Mouse (Mus musculus) forebrain, embryonic 15.5 days (tissue): ENCODE measurements at regions not wholly inside any gene's neighbourhood (a gene's known extent, or its start where the extent isn't known, plus 50 kb on each side); places are given as distances from the start of the nearest gene placed in this dataset.

Experiments used
- ATAC-seq: fragments of 200-750 bp; cut with Nextera tagmentation; replicated peaks from 2 replicates; pipeline ENCODE4 v1.8.0; 2017; ENCODE audit warnings: mild to moderate bottlenecking, moderate TSS enrichment, moderate library complexity
- H3K27ac ChIP-seq: fragments of 300-500 bp; sonication (generic); replicated peaks from 2 replicates; pipeline ENCODE4 v1.5.1; 2015; ENCODE audit warnings: mild to moderate bottlenecking, inconsistent platforms
- H3K27me3 ChIP-seq: fragments of 300-500 bp; sonication (generic); 2 replicates; pipeline ENCODE4 v1.6.1; 2015; ENCODE audit warnings: inconsistent platforms
- H3K36me3 ChIP-seq: fragments of 300-500 bp; sonication (generic); 2 replicates; pipeline ENCODE4 v1.6.1; 2015; ENCODE audit warnings: mild to moderate bottlenecking, inconsistent platforms
- H3K4me1 ChIP-seq: fragments of 300-500 bp; sonication (generic); 2 replicates; pipeline ENCODE4 v1.6.1; 2015; ENCODE audit warnings: inconsistent platforms
- H3K4me2 ChIP-seq: fragments of 300-500 bp; sonication (generic); replicated peaks from 2 replicates; pipeline ENCODE4 v1.6.1; 2015; ENCODE audit warnings: mild to moderate bottlenecking, inconsistent platforms
- H3K4me3 ChIP-seq: fragments of 300-500 bp; sonication (generic); 2 replicates; pipeline ENCODE4 v1.5.1; 2015; ENCODE audit warnings: mild to moderate bottlenecking, inconsistent platforms
- H3K9ac ChIP-seq: fragments of 300-500 bp; sonication (generic); replicated peaks from 2 replicates; pipeline ENCODE4 v1.6.1; 2015; ENCODE audit warnings: mild to moderate bottlenecking, inconsistent platforms
- H3K9me3 ChIP-seq: fragments of 300-500 bp; sonication (generic); 2 replicates; pipeline ENCODE4 v1.6.1; 2016; ENCODE audit warnings: inconsistent platforms
- WGBS: fragments of 180-500 bp; shearing (Covaris S2); methylation state at CpG from one replicate; pipeline ENCODE4 v1.1.7; 2015; ENCODE audit warnings: mixed read lengths; 5-methylcytosine and 5-hydroxymethylcytosine counted together

DNA sequence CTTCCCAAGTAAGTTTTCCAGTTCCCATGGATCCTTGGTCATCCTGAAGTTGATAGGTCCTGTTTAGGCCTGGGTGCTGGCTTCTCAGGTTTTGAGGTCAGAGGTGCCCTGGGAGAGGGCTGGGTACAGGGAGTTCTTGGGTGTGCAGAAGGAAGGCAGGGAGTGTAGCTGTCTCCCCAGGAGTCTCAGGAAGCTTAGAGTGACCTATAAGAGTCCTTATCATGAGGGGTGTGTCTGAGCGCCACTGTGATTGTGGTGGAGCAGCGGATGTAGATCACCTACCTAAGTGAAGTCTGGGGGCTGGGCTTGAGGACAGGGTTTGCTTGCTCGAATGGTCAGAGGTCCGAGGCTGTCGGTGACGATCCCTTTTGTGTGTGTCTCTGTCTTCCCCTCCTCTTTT lies 148.8 kb upstream of the Pitx1 start:
- H3K4me2 ChIP-seq, result no peak overlapping the region
- WGBS, result 42% methylated on average over 6 of the region's 6 CpGs
- H3K27me3 ChIP-seq, result peaks cover 14% of the 10 kb centered on the region; the same call in 1 of the 2 replicates
- peaks cover 12% of the 10 kb centered on the region for H3K4me1 ChIP-seq
- H3K9ac ChIP-seq, result no peak overlapping the region
- no peak for ATAC-seq
- H3K36me3 ChIP-seq, result no peaks in the 10 kb centered on the region
- no peak overlapping the region for H3K27ac ChIP-seq
- no peak overlapping the region for H3K4me3 ChIP-seq
- H3K9me3 ChIP-seq, result no peaks in the 10 kb centered on the region

DNA sequence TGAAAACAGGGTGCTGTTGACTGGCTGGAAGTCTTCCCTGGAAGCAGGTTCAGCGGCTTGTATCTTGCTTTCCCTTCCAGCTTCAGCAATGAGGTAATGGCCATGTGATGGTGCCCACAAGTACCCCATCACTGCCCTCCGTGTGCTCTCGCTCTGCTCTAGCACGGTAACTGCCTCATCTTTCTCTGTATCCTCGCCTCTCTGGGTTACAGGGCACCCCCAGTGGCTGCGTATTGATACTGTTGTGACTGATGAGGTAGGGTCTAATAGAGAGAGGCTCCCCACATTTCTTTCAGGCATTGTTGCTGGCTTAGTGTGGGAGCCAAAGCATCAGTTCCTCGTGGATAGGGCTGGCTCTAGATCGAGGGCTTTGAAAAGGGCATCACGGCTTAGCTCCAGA lies 147.9 kb upstream of the Pitx1 start:
- H3K27ac ChIP-seq, result no peak overlapping the region
- no peak overlapping the region for H3K4me2 ChIP-seq
- no peak overlapping the region for H3K9ac ChIP-seq
- H3K4me1 ChIP-seq, result peaks cover 6% of the 10 kb centered on the region; the same call in 1 of the 2 replicates
- H3K27me3 ChIP-seq, result peaks cover 18% of the 10 kb centered on the region; the same call in 1 of the 2 replicates
- no peak overlapping the region for H3K4me3 ChIP-seq
- WGBS, result 35% methylated on average over 9 of the region's 9 CpGs
- no peaks in the 10 kb centered on the region for H3K36me3 ChIP-seq
- no peaks in the 10 kb centered on the region for H3K9me3 ChIP-seq
- no peak for ATAC-seq

DNA sequence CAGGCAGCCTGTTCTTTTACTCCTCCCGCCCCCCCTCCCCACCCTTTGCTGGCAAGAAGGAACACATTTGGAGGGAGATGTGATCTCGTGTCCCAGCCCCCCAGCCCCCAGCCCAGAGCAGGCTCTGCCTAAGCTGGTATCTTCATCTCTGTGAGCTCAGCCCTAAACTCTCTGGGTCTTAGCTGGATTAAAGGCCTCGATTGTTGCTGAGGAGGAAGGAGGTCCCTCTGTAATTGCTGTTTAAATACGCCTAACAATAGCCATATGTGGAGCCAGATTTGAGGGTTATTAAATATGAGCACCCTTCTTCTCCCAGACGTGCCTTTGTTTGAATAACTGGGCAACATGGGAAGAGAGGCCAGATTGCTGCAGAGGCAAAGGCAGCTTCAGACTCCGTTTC lies 145.0 kb upstream of the Pitx1 start:
- Histone ChIP-seq H3K9me3 (no peaks in the 10 kb centered on the region), H3K27me3 (peaks cover 18% of the 10 kb centered on the region; the same call in 1 of the 2 replicates), H3K9ac (no peak overlapping the region), H3K4me2 (no peak overlapping the region), H3K36me3 (no peaks in the 10 kb centered on the region), H3K4me3 (no peak overlapping the region), H3K4me1 (peaks cover 6% of the 10 kb centered on the region; the same call in 1 of the 2 replicates), H3K27ac (no peak overlapping the region)
- 50% methylated on average over 6 of the region's 6 CpGs for WGBS
- ATAC-seq, result no peak

DNA sequence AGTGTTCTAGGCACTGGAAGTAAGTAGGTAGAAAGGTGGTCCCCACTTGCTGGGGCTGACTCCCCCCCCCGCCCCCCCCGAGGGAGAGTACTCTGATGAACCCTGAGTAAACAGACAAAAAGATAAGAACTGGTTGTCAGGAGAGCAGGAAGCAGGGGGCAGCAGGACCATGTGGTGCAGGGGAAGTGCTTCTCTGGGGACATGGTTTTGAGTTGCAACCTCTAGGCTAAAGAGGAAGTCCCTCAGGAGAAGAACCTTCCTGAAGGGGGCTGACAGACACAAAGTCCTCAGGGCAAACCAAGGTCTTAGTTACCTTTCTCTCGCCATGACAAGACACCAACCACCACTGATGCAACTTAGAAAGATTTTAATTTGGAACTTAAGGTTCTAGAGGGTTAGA lies 141.9 kb upstream of the Pitx1 start:
- H3K36me3 ChIP-seq, result no peaks in the 10 kb centered on the region
- no peak overlapping the region for H3K4me2 ChIP-seq
- no peak for ATAC-seq
- no peak overlapping the region for H3K9ac ChIP-seq
- peaks cover 9% of the 10 kb centered on the region; the same call in 1 of the 2 replicates for H3K27me3 ChIP-seq
- no peak overlapping the region for H3K4me3 ChIP-seq
- H3K27ac ChIP-seq, result no peak overlapping the region
- H3K9me3 ChIP-seq, result no peaks in the 10 kb centered on the region
- H3K4me1 ChIP-seq, result no peaks in the 10 kb centered on the region
- WGBS, result 90% methylated on average over 3 of the region's 3 CpGs

DNA sequence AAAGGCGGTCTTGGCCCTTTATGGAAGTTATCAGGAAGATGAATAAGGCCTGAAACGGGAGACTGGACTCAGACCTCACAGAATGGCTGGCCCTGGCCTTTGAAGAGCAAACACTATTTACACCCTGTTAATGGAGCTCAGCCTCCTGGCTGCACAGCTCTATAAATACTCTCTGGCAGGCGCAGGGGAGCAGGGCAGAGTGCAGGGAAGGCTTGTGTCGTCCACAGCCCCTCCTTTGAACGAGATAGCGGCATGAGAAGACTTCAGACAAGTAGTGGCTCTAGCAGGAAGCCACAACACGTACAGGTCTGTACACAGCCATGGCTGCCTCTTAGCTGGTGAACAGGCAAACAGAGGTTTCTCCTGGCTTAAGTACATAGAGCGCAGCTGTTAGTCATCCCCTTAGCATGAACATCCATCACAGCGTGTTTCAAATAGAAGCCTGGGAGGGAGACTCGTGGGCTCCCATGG lies 141.0 kb upstream of the Pitx1 start:
- WGBS, result 57% methylated on average over 10 of the region's 10 CpGs
- Histone ChIP-seq H3K4me1 (no peaks in the 10 kb centered on the region), H3K4me2 (no peak overlapping the region), H3K27me3 (0 out of 2 replicates have a peak, but pooled peaks cover 4% of the 10 kb centered on the region), H3K27ac (no peak overlapping the region), H3K36me3 (no peaks in the 10 kb centered on the region), H3K9ac (no peak overlapping the region), H3K4me3 (no peak overlapping the region), H3K9me3 (no peaks in the 10 kb centered on the region)
- no peak for ATAC-seq

DNA sequence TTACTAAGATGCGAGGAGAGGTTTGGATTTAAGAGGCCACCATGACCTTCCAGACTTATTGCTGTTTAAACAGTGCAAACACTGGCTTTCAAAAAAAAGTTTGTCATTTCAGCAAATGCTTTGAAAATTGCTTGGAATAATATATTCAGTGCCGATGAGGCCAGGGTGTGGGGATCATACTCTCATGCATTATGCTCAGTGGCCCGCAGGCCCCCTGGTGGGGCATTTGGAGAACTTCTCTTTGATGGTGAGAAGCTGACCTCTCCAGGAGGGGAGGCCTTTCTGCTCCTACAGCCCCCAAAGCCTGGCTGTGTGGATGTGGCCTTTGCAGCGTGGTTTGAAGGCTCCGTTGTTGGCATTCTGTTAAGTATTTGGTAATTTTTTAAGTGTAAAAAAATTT lies 138.1 kb upstream of the Pitx1 start:
- no peak overlapping the region for H3K4me3 ChIP-seq

DNA sequence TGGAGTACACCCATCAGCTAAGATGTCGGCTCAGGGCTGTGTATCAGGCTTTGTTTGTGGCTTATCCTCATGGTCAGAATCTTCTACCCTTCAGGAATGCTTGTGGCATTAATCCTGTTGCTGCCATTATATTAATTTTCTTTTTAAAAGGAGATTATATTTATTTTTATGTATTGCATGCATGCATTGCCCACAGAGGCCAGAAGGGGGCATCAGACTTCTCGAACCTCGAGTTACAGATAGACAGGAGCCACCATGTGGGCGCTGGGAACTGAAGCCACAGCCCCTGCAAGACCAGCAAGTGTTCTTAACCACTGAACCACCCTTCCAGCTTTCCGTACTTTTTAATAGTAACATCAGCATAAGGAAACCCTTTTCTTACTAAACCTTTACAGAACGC lies 134.7 kb upstream of the Pitx1 start:
- no peak overlapping the region for H3K4me3 ChIP-seq
- 85% methylated on average over 6 of the region's 6 CpGs for WGBS
- ATAC-seq, result no peak
- no peaks in the 10 kb centered on the region for H3K27me3 ChIP-seq
- H3K4me1 ChIP-seq, result no peaks in the 10 kb centered on the region
- no peaks in the 10 kb centered on the region for H3K36me3 ChIP-seq
- H3K9ac ChIP-seq, result no peak overlapping the region
- H3K27ac ChIP-seq, result no peak overlapping the region
- H3K9me3 ChIP-seq, result no peaks in the 10 kb centered on the region
- H3K4me2 ChIP-seq, result no peak overlapping the region

More for the DNA sequence above, 138.1 kb upstream of the Pitx1 start:
- H3K4me1 ChIP-seq, result no peaks in the 10 kb centered on the region
- no peak for ATAC-seq
- H3K9me3 ChIP-seq, result no peaks in the 10 kb centered on the region
- no peak overlapping the region for H3K9ac ChIP-seq
- H3K4me2 ChIP-seq, result no peak overlapping the region
- H3K27ac ChIP-seq, result no peak overlapping the region
- 0 out of 2 replicates have a peak, but pooled peaks cover 2% of the 10 kb centered on the region for H3K27me3 ChIP-seq
- no peaks in the 10 kb centered on the region for H3K36me3 ChIP-seq
- WGBS, result 45% methylated on average over 5 of the region's 5 CpGs

DNA sequence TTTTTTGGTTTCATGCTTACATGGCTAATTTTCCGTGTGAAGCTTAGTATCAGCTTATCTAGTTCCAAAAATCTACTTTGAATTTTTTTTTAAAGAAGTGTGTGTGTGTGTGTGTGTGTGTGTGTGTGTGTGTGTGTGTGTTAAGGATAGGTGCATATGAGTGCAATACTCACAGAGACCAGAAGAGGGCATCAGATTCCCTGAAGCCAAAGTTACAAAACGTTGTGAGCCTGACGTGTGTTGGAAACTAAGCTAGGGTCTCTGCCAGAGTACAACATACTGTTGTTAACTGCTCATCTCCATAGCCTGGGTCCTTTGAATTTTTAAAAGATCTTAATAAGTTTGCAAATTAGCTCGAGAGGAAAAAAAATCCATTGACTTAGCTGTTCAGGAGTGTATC lies 133.5 kb upstream of the Pitx1 start:
- Histone ChIP-seq H3K4me3 (no peak overlapping the region), H3K4me1 (no peaks in the 10 kb centered on the region), H3K36me3 (no peaks in the 10 kb centered on the region), H3K9ac (no peak overlapping the region), H3K27me3 (no peaks in the 10 kb centered on the region), H3K4me2 (no peak overlapping the region), H3K27ac (no peak overlapping the region), H3K9me3 (no peaks in the 10 kb centered on the region)
- no peak for ATAC-seq
- 86% methylated on average over 4 of the region's 4 CpGs for WGBS

DNA sequence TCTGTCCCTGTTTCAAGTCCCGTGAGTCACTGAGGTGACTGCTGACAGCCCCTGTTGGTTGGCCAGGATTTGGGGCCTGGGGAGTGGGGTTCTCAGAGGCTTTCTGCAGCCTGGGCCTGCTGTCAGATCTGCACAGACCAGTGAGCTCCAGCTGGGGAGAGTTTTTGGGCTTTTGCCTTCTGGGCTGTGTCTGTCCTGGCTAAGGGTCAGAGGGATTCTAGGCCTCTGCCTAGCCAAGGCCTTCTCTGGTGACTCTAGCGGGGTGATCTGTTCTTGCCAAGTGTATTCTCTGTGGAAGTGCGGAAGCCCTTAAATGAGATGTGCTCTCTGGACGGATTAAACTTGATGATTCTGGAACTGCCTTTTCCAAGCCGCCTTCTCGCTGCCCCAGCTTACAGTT lies 131.2 kb upstream of the Pitx1 start:
- no peak overlapping the region for H3K4me3 ChIP-seq
- no peak for ATAC-seq
- no peaks in the 10 kb centered on the region for H3K9me3 ChIP-seq
- H3K4me2 ChIP-seq, result no peak overlapping the region
- H3K27me3 ChIP-seq, result peaks cover 16% of the 10 kb centered on the region
- H3K36me3 ChIP-seq, result no peaks in the 10 kb centered on the region
- 79% methylated on average over 6 of the region's 6 CpGs for WGBS
- peaks cover 13% of the 10 kb centered on the region for H3K4me1 ChIP-seq
- no peak overlapping the region for H3K27ac ChIP-seq
- no peak overlapping the region for H3K9ac ChIP-seq

DNA sequence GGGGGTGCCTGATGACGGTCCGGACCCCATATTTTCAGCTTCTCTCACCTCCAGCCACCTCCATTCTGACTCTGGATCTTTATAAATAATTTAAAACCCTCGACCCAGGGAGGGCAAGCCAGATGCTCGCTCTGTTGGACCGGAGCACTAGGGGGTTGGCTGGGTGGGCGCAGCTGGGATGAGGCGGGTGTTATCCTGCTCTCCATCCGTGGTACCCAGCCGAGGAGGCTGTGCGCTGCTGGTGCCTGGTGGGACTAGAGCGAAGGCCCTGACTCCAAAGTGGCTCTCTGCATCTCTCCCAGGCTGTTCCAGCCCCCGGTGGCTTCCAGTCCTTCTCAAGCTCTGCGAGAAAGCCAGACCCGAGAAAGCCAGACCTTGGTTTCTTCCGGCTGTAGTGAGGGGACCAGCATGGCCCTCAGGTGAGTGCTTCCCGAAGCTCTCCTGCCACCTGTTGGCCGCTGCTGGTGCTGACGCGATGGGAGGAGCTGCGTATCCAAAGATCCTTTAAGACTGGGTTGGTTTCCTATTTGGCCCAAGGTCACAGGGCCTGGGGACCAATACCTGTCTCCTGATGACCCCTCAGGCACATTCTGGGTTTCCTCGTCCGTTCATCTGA lies 127.1 kb upstream of the Pitx1 start:
- Histone ChIP-seq H3K27ac (no peak overlapping the region), H3K9me3 (no peaks in the 10 kb centered on the region), H3K4me3 (peak overlapping the region; percentile 34), H3K27me3 (peaks cover 33% of the 10 kb centered on the region), H3K4me1 (peaks cover 14% of the 10 kb centered on the region), H3K9ac (peak overlapping the region; percentile 22; the same call in 1 of the 2 replicates), H3K36me3 (no peaks in the 10 kb centered on the region), H3K4me2 (peak overlapping the region; percentile 51)
- peak; percentile 83 for ATAC-seq
- 3% methylated on average over 22 of the region's 22 CpGs for WGBS

DNA sequence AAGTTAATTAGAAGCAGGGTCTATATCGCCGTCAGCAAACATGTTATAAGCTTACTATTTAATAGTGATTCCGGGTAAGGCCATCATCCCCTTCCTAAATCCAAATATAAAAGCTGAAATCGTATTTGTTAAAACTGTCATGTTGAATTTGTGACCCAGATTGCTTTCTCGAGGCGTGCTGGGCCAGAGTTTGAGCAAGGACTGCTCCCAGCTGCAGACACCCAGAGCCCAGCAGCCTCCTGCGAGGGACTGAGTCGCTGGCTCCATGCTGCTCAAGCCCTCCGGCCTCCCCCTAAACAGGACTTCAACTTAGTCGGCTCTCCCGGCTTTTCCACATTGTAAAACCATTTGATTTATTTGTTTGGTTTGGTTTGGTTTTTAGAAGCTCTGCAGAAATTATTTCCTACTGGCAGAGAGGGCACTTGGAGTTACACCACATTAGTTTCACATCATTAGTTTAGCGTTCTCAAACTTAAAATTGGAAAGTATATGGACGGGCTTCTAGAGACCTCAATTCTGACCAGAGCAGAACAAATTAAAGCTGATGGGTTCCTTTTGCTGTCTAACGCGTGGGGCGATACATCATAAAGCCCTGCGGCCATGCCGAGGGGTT lies 126.4 kb upstream of the Pitx1 start:
- Histone ChIP-seq H3K4me2 (peak overlapping the region; percentile 51; the same call in 1 of the 2 replicates), H3K9me3 (no peaks in the 10 kb centered on the region), H3K4me3 (0 out of 2 replicates have a peak overlapping the region, but pooled peaks have one; percentile 34), H3K9ac (no peak overlapping the region), H3K27ac (no peak overlapping the region), H3K27me3 (peaks cover 33% of the 10 kb centered on the region), H3K4me1 (peaks cover 14% of the 10 kb centered on the region), H3K36me3 (no peaks in the 10 kb centered on the region)
- 14% methylated on average over 18 of the region's 18 CpGs for WGBS
- no peak for ATAC-seq

DNA sequence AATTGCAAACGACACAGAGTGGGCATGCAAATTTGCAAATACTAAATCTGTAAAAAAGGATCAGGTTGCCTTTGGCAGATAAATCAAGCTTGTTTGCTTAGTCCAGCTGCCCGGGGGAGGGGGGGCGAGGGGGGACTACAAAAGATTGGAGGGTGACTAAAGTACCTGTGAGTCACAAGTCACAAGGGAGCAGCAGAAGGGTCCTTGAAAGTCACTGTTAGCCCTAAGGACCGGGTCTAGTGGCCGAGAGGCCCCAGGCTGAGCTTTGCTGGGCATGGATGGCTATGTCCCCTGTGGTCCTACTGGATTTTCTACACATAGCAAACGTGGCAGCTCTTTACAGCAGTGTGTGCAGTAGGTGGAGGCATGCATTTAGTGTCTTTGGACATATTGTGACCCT lies 118.4 kb upstream of the Pitx1 start:
- 81% methylated on average over 6 of the region's 6 CpGs for WGBS
- Histone ChIP-seq H3K36me3 (no peaks in the 10 kb centered on the region), H3K4me2 (no peak overlapping the region), H3K4me3 (no peak overlapping the region), H3K9ac (no peak overlapping the region), H3K27ac (no peak overlapping the region), H3K4me1 (no peaks in the 10 kb centered on the region), H3K9me3 (no peaks in the 10 kb centered on the region), H3K27me3 (0 out of 2 replicates have a peak, but pooled peaks cover under 1% of the 10 kb centered on the region)
- no peak for ATAC-seq
